Mouse (Mus musculus): ENCODE measurements at regions not wholly inside any gene's neighbourhood (a gene's known extent, or its start where the extent isn't known, plus 50 kb on each side); places are given as distances from the start of the nearest gene placed in this dataset.

- no peak for DNase-seq
These were observed 349.3 kb downstream of the Zfp619 start for GRCm38 (mm10) chr7:39866674-39867428.

- no peak for DNase-seq
These were observed 349.9 kb downstream of the Zfp619 start for GRCm38 (mm10) chr7:39867451-39867850.

DNA sequence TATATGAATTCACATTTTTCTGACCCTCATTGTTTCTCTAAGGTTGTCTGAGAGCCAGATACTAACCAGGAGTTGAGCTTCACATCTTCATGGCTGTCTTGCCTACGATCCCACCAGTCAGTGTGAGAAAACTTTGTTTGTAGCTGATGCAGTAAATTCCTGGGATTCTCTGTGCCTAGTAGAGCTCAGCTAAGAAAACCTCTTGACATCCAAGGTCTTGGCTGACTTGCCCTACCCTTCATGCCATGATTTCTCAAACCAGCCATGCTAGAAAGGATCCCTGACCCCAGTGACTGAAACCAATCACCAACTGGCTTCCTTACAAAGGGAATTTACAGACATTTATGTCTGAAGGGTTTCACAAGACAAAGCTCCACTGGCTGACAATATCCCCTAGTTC lies 364.5 kb downstream of the Zfp619 start:
- no peak for DNase-seq

DNA sequence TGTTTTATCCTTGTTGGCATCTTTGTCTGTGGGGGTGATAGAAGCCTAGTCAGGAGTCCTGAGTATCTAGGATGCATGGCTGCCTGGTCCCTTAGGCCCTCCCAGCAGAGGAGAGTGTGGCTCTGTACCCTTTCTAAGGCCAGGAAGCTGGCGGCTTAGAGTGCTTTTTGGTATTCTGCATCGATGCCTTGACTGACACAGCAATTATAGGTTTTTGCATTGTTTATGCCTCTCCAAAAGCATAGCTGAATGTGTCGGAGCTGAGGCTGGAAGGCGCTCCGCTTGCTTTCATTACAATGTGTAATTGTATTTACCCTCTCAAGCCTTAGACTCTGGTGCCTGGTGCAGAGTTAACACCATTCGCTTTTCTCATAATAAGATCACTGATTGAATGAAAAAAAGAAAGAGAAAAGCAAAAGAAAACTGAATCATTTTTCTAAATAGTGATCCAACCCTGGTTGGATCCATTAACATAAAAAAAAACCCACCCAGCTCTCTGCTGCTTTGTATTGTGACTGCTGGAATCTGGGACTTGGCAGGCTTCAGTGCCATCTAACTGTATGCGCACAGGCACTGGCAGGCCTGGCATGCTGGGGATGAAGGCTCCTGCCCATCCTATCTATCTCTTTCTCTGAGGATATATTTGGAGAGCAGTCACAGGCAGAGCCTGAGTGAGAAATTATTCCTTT lies 376.8 kb downstream of the Zfp619 start:
- DNase-seq: no peak

DNA sequence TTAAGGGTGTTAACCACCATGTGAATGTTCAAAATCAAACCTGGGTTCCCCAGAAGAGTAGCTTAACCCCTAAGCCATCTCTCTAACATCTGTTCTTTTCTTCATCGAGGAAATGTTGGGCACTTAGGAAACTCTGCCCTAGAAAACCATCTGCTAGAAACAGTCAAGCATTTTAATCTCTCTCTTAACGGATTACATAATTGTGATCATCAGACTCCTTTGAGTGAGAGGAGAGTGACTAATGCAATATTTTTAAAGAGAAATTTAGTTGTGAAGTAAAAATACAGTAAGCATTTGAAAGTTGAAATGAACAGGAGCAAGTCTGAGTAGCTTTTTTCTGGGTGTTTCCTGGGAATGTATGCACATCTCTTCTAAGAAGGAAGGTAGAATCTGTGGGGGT lies 379.4 kb downstream of the Zfp619 start:
- DNase-seq: no peak

DNA sequence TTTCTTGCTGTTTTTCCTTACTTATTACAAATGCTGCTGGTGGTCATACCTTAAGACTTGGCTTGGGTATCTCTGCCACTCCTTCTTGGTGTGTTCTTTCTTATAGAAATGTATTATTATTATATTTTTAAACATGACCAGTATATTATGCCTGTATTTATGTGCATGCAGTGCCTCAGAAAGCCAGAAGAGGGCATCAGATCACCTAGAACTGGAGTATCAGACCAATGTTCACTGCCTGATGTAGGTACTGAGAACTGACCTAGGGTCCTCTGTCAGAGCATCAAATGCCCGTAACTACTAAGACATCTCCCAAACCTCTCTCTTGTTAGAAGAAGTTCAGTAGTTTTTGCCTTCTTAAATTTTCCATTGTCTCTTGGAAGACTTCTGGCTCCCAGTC lies 380.7 kb downstream of the Zfp619 start:
- no peak for DNase-seq

- no peak for DNase-seq
These were observed 416.4 kb downstream of the Zfp619 start for GRCm38 (mm10) chr7:39933946-39934345.

- DNase-seq: no peak
These were observed 419.7 kb downstream of the Zfp619 start for GRCm38 (mm10) chr7:39937262-39937661.

DNA sequence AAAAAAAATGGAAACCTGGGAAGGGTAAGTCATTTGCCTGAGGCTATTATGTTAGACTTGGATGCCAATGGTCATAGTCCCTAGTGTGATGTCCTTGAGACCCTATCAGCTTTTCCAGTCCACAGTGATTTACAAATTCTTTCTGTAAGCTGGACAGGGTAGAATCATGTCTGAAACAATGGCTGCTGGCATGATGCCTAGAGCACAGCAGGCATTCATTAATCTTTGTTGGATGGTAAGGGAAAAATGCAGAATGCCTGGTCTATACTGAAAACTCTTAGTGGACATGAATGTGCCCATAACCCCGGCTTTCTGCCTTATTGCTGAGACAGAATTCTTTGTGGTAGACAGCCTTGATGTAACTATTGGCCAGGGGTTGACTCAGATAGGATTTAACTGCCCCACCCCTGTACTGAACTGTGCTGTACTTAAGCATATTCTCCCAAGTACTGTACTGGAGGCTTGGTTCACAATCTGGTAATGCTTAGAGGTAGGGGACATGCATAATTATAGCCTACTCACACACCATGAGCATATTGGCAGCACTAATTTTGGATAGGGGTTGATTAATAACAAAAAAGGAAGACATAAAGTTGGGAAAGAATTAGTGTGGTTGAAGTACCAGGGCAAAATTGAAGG lies 424.8 kb downstream of the Zfp619 start:
- DNase-seq: no peak

DNA sequence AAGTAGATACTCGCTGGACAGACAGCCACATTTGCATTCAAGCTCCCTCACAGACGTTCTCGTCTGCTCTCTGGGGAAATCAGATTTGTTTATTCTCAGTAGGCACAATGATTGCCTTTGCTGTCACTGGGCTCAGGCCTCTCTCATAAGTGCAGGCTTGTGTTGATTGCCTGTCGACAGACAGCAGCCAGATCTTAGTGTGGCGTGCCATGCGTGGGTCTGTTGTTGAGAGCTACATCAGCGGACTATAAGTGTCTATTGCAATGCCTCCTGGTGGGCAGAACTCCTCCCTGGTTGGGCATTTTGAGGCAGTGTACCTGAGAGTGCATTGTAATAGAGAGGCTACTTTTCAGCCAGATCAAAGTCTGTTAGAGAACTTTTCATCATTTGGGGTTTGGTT lies 436.5 kb downstream of the Zfp619 start:
- no peak for DNase-seq

DNA sequence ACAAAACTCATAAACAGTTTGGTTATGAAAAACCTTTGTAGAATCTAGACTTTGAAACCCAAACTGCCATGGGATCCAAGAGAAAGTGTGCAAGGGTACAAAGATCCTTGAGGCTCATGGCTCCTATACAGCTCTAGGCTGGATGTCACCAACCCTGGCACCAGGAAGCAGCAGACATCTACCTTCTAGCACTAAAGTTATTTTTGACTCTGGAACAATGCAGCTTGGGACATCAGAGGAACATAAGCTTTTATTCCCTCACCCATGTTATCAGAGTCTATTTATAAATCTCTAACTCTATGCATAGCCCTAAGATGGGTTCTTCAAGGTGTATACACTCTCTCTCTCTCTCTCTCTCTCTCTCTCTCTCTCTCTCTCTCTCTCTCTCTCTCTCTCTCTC lies 437.4 kb downstream of the Zfp619 start:
- no peak for DNase-seq

DNA sequence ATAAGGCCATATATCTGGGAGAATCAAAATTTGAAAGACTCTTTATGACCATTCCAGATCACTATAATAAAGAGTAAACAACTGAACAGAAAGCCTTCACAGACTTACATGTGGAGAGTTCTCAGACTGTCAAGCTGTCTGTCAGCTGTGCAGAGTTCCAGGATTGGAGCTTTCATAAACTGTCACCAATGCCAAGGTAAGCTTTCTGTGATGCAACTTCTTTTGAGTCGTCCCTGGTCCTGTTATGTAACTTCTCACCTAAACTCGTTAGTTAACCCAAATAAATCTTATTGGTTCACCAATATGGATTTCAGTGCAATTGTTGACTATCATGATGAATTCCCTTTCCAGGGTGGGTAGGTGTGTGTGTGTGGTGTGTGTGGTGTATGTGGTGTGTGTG lies 460.6 kb downstream of the Zfp619 start:
- DNase-seq: no peak

DNA sequence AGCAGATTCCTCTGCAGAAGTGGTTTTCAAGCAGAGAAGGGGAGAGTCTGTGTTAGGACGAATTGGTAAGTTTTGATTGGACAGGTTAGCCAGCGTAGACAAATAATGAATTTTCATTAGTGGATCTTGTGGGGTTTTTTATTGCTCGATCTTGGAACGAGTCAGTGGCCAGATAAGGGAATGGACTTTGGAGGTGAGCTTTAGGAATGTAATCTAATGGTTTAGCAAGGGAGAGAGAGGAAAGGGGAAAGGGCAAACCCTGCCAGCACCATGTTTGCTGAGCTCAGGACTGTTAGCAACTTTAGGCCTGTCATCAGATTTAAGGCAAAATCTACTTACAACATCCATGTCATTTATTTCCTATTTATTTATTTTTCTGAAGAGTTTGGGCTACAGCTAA lies 464.1 kb downstream of the Zfp619 start:
- no peak for DNase-seq
